Mouse (Mus musculus) kidney, embryonic 16.5 days (tissue): Measurements from ENCODE around the gene Taf5l. TPM values are rescaled to one million over a fixed set of nuclear protein-coding genes. Genes with fewer than 3 reads are reported as not detected.
"Not testable (repeated sequence)": the region's sequence is repeated elsewhere in the genome, so short reads cannot be mapped to it uniquely, and the experiment has no call there.

Source experiments
- ATAC-seq: fragments of 200-750 bp; cut with Nextera tagmentation; 2 replicates; pipeline ENCODE4 v1.8.0; 2017; ENCODE audit warnings: moderate TSS enrichment; ENCODE audit not compliant: low FRiP score, low TSS enrichment
- H3K27ac ChIP-seq: fragments of 300-500 bp; sonication (generic); 2 replicates; pipeline ENCODE4 v1.5.1; 2014; ENCODE audit warnings: low read length
- H3K27me3 ChIP-seq: fragments of 300-500 bp; sonication (generic); 2 replicates; pipeline ENCODE4 v1.6.1; 2014; ENCODE audit warnings: low read length, control low read depth, mixed read lengths; ENCODE audit not compliant: insufficient read depth
- H3K36me3 ChIP-seq: fragments of 300-500 bp; sonication (generic); 2 replicates; pipeline ENCODE4 v1.6.1; 2014; ENCODE audit warnings: low read length, control low read depth, mixed read lengths; ENCODE audit not compliant: insufficient read depth
- H3K4me1 ChIP-seq: fragments of 300-500 bp; sonication (generic); 2 replicates; pipeline ENCODE4 v1.6.1; 2014; ENCODE audit warnings: low read length, control low read depth, mixed read lengths; ENCODE audit not compliant: insufficient read depth
- H3K4me2 ChIP-seq: fragments of 300-500 bp; sonication (generic); replicated peaks from 2 replicates; pipeline ENCODE4 v1.6.1; 2014; ENCODE audit warnings: low read depth, low read length
- H3K4me3 ChIP-seq: fragments of 300-500 bp; sonication (generic); 2 replicates; pipeline ENCODE4 v1.5.1; 2014; ENCODE audit warnings: mild to moderate bottlenecking, low read length
- H3K9ac ChIP-seq: fragments of 300-500 bp; sonication (generic); replicated peaks from 2 replicates; pipeline ENCODE4 v1.6.1; 2014; ENCODE audit warnings: low read length
- H3K9me3 ChIP-seq: fragments of 300-500 bp; sonication (generic); 2 replicates; pipeline ENCODE4 v1.6.1; 2016; ENCODE audit warnings: low read length, control low read depth
- WGBS: fragments of 180-500 bp; shearing (Covaris S2); extraction: QIAGEN DNeasy Blood & Tissue Kit; methylation state at CpG from one replicate; pipeline ENCODE4 v1.1.7; 2014; 5-methylcytosine and 5-hydroxymethylcytosine counted together
- polyA plus RNA-seq: library from polyadenylated mRNA; unstranded; fragments of >200 nt; fragmentation: Nextera tagmentation; extraction: Ambion mirVana; gene quantifications from 2 replicates; pipeline ENCODE4 v1.2.1, GENCODE M21; 2015

Taf5l gene
- polyA plus RNA-seq, 1 experiment from 2014 or later: 41.1 TPM

DNA sequence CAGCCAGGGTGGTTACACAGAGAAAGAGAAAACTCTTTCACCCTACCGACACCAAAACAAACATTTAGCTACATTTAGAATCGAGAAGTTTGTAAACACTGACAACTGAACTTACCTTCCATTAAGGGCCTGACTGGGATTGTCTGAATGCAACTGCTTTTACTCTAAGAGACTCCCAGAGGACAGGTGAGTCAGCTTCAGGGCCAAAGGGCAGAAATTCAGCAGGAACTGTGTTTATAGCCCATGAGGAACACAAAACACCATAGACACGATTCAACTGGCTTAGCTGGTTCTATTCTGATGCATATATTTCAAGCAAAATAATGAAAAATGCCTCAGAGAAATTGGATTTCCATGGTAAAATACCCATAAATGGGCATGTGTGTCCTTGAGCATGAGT is 6.4 kb downstream of the Taf5l start:
- H3K4me1 ChIP-seq: peaks cover 7% of the 10 kb centered on the region
- H3K27me3 ChIP-seq: no peaks in the 10 kb centered on the region
- no peak for ATAC-seq

GRCm38 (mm10) chr8:124014299-124014698 is 6.9 kb downstream of the Taf5l start:
- ATAC-seq, H3K9me3 ChIP-seq, H3K36me3 ChIP-seq, H3K27me3 ChIP-seq, H3K9ac ChIP-seq, H3K4me1 ChIP-seq, H3K4me3 ChIP-seq, H3K27ac ChIP-seq, H3K4me2 ChIP-seq: not testable (repeated sequence)
- WGBS: 94% methylated on average over 7 of the region's 7 CpGs

More for the DNA sequence above, 6.4 kb downstream of the Taf5l start:
- Histone ChIP-seq H3K36me3 (0 out of 2 replicates have a peak, but pooled peaks cover 5% of the 10 kb centered on the region), H3K4me3 (no peak overlapping the region), H3K9ac (no peak overlapping the region), H3K9me3 (no peaks in the 10 kb centered on the region), H3K27ac (no peak overlapping the region), H3K4me2 (no peak overlapping the region)
- 73% methylated on average over 3 of the region's 3 CpGs for WGBS

- no peak overlapping the region for H3K27ac ChIP-seq
- ATAC-seq: no peak
- H3K9ac ChIP-seq: no peak overlapping the region
- no peaks in the 10 kb centered on the region for H3K4me1 ChIP-seq
- peaks cover 26% of the 10 kb centered on the region for H3K36me3 ChIP-seq
- H3K9me3 ChIP-seq: no peaks in the 10 kb centered on the region
- 95% methylated on average over 3 of the region's 3 CpGs for WGBS
- no peak overlapping the region for H3K4me2 ChIP-seq
- H3K27me3 ChIP-seq: no peaks in the 10 kb centered on the region
- H3K4me3 ChIP-seq: no peak overlapping the region
Measured at GRCm38 (mm10) chr8:124011989-124012586, 9.1 kb downstream of the Taf5l start.

DNA sequence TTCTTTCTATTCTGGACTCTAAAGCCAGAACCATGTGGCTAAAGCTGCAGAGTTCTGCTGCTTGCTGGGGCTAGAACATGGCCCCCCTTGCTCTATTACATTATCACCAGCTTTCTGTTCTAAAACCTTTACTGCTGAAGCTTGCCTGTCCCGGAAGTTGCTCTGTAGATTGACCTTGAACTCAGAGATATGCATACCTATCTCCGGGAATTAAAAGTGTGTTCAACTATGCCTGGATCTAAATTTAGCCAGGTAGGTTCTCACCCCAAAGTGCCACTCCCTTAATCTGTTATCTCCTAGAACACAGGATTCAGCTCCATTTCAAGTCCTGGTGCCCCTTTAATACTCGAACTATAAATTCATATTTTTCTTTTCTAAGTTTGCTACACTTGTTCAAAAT is 9.6 kb downstream of the Taf5l start:
- WGBS: 82% methylated on average over 3 of the region's 3 CpGs
- no peak for ATAC-seq
- no peaks in the 10 kb centered on the region for H3K9me3 ChIP-seq

GRCm38 (mm10) chr8:124007829-124008228 is 13.4 kb downstream of the Taf5l start:
- H3K9me3 ChIP-seq: no peaks in the 10 kb centered on the region
- H3K4me3 ChIP-seq: no peak overlapping the region
- H3K27ac ChIP-seq: no peak overlapping the region
- H3K36me3 ChIP-seq: peaks cover 51% of the 10 kb centered on the region
- H3K27me3 ChIP-seq: no peaks in the 10 kb centered on the region
- no peak for ATAC-seq
- no peak overlapping the region for H3K9ac ChIP-seq
- no peaks in the 10 kb centered on the region for H3K4me1 ChIP-seq
- no peak overlapping the region for H3K4me2 ChIP-seq
- WGBS: 48% methylated on average over 6 of the region's 6 CpGs

More for the DNA sequence above, 9.6 kb downstream of the Taf5l start:
- Histone ChIP-seq H3K27ac (no peak overlapping the region), H3K27me3 (no peaks in the 10 kb centered on the region), H3K4me2 (no peak overlapping the region), H3K4me1 (no peaks in the 10 kb centered on the region), H3K4me3 (no peak overlapping the region), H3K9ac (no peak overlapping the region), H3K36me3 (peaks cover 31% of the 10 kb centered on the region)

DNA sequence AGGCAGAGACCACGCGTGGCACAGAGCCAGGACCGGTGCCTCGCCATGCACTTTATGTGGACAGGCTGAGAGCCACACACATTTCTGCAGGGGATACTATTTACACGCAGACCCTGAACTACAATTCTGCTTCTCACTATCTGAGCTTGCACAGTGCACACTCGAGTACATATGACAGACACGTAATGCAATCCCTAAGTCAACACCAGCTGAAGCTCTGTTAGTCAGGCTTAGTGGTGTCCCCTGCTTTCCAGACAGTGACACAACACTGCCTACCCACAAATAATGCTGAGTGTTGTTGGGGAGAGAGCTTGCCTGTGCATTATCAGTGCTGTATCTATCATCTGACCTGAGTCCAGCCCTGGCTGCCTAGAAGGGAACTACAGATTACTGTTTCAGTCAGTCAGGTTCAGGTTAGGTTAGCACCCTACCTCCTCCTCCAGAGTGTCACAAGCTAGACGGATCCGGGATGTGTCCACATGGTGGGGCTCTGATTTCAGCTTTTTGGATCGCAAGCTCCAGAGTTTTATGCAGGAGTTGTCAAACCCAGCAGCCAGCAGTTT is 18.6 kb downstream of the Taf5l start:
- H3K4me1 ChIP-seq: no peaks in the 10 kb centered on the region
- no peaks in the 10 kb centered on the region for H3K27me3 ChIP-seq
- no peak overlapping the region for H3K4me3 ChIP-seq
- 77% methylated on average over 10 of the region's 10 CpGs for WGBS
- no peak overlapping the region for H3K4me2 ChIP-seq
- no peak overlapping the region for H3K9ac ChIP-seq
- H3K36me3 ChIP-seq: peaks cover 50% of the 10 kb centered on the region
- H3K27ac ChIP-seq: no peak overlapping the region
- no peaks in the 10 kb centered on the region for H3K9me3 ChIP-seq
- ATAC-seq: no peak

DNA sequence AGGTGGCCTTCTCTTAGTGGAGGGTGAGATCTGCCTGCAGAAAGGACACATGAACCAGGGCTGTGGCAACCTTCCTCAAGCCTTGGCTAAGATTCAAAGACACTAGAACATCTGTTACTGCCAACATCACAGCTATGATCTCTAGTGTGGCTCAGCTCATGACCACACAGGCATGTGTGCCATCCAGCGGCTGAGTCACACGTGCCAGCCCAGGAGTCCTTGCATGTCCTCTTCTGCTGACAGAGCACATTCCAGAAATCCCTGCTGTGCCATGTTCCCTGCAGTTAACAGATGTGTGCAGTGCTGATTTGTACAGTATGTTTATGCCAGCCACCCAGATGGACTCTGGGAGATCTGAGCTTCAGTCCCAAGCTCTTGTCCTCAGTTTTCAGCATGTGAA is 21.6 kb downstream of the Taf5l start:
- H3K9ac ChIP-seq: no peak overlapping the region
- no peaks in the 10 kb centered on the region for H3K9me3 ChIP-seq
- H3K27ac ChIP-seq: no peak overlapping the region
- 79% methylated on average over 2 of the region's 2 CpGs for WGBS
- no peak overlapping the region for H3K4me3 ChIP-seq
- no peaks in the 10 kb centered on the region for H3K27me3 ChIP-seq
- no peak for ATAC-seq
- no peaks in the 10 kb centered on the region for H3K4me1 ChIP-seq
- no peak overlapping the region for H3K4me2 ChIP-seq
- H3K36me3 ChIP-seq: peaks cover 32% of the 10 kb centered on the region

DNA sequence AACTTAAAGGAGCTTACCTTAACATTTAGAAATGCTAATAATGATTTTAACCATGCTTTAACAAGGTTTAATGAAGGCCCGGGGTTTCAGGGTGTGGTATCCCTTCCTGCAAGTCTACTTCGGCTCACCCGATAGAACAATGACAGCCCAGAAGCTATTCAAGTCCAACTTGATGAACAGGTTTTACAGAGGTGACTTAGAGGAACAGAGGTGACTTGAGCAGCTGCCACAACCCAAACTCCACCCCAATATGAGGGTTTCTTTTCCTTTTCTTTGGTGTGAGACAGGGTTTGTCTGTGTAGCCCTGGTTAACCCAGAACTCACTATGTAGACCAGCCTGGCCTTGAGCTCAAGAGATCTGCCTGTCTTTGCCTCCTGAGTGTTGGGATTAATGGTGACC is 27.2 kb downstream of the Taf5l start:
- no peak for ATAC-seq

GRCm38 (mm10) chr8:123993597-123993996 is 27.6 kb downstream of the Taf5l start:
- H3K27ac ChIP-seq: peak overlapping the region; percentile 40; the same call in 1 of the 2 replicates

More for the DNA sequence above, 27.2 kb downstream of the Taf5l start:
- Histone ChIP-seq H3K4me3 (no peak overlapping the region), H3K27ac (peak overlapping the region; percentile 40; the same call in 1 of the 2 replicates), H3K4me1 (no peaks in the 10 kb centered on the region), H3K27me3 (no peaks in the 10 kb centered on the region), H3K9me3 (no peaks in the 10 kb centered on the region), H3K36me3 (peaks cover 11% of the 10 kb centered on the region), H3K4me2 (no peak overlapping the region), H3K9ac (no peak overlapping the region)
- 78% methylated on average over 3 of the region's 3 CpGs for WGBS

DNA sequence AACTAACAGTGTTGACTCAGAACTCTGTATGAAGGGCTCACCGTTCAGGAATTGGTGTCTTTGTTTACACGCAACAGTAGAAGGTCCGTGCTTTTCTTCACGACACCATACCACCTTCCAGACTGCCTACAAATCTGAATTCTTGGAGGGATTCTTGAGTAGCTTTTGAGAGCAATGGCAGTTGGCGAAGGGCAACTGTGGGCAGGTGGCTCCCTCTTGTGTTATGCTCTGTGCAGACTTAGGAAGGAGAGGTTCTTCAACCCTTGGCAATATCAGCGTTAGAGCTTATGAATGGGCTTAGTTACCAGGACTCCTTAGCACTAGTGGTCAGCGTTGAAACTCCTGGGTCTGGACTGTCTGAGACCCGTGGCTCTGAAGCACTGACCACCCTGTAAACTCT is 28.6 kb downstream of the Taf5l start:
- ATAC-seq: no peak

More at GRCm38 (mm10) chr8:123993597-123993996, 27.6 kb downstream of the Taf5l start:
- Histone ChIP-seq H3K36me3 (peaks cover 8% of the 10 kb centered on the region), H3K4me1 (no peaks in the 10 kb centered on the region), H3K27me3 (no peaks in the 10 kb centered on the region), H3K4me3 (no peak overlapping the region), H3K9ac (no peak overlapping the region), H3K9me3 (no peaks in the 10 kb centered on the region), H3K4me2 (no peak overlapping the region)
- 87% methylated on average over 5 of the region's 5 CpGs for WGBS
- no peak for ATAC-seq

More for the DNA sequence above, 28.6 kb downstream of the Taf5l start:
- H3K27ac ChIP-seq: no peak overlapping the region
- H3K36me3 ChIP-seq: peaks cover 8% of the 10 kb centered on the region
- no peak overlapping the region for H3K4me3 ChIP-seq
- H3K4me2 ChIP-seq: no peak overlapping the region
- no peaks in the 10 kb centered on the region for H3K4me1 ChIP-seq
- H3K9me3 ChIP-seq: no peaks in the 10 kb centered on the region
- 90% methylated on average over 8 of the region's 8 CpGs for WGBS
- no peaks in the 10 kb centered on the region for H3K27me3 ChIP-seq
- no peak overlapping the region for H3K9ac ChIP-seq
